Mouse (Mus musculus) regulatory T cell (primary cell): ENCODE data around the gene Rc3h1.
"Not testable (repeated sequence)": the region's sequence is repeated elsewhere in the genome, so short reads cannot be mapped to it uniquely, and the experiment has no call there.

ENCODE experiments used
- in situ Hi-C: fragments of 300-600 bp; cut with MboI, MseI; formaldehyde crosslinking; loops from one replicate; pipeline ENCODE4 v1.15.1; 2025; ENCODE audit warnings: high pct_unique_total_duplicates

Rc3h1 gene

DNA sequence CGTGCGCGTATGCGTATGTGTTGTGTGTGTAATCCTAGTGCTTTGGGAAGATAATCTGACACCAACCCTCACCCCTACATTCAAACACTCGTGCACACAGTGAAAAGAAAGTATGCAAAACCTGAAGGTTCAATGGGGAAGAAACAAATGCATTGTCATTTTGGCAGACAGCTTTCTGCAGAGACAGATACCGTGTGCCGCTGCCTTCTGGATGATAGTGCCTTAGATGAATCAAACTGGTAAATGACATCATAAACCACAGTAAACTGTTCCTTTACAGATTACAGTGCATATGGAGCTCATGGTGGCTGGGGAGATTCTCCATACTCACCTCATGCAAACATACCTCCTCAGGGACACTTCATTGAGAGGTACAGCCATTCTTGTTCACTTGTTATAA is 57.0 kb downstream of the Rc3h1 start:
- in situ Hi-C loops = no loop called here

DNA sequence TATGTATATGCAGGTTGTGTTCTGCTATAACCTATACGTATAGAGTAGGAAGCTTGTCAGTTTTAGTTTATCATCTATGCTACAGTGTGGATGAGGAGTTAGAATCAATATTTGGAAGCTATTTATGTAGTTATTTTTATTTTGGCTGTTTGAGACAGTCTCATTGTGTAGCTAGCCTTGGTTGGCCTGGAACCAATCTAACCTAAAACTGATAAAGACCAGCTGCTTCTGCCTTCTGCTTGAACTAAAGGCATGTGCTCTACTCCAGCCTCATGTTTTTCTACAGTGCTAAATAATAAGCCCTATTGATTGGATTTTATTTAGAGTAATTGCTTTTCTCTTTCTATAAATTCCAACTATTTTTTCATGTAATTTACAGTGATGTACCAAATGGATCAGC is 61.0 kb downstream of the Rc3h1 start:
- in situ Hi-C loops = no loop called here

DNA sequence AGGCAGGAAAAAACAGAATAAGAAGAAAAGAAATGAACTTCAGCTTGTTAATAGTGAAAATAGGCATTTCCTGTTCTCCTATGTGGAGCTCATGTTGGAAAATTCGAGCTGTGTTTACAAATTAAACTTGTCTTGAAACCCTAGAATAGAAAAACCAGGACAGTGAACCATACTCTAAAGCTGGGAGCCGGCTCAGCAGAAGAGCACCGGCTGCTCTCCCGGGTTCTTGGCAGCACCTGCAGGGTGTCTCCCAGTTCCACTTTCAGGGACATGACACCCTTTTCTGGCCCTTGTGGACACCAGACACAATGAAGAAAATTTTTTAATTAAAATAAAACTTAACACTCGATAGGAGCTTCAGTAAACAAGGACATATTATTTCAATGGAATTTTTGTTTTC is 62.4 kb downstream of the Rc3h1 start:
- in situ Hi-C loops = no loop called here

DNA sequence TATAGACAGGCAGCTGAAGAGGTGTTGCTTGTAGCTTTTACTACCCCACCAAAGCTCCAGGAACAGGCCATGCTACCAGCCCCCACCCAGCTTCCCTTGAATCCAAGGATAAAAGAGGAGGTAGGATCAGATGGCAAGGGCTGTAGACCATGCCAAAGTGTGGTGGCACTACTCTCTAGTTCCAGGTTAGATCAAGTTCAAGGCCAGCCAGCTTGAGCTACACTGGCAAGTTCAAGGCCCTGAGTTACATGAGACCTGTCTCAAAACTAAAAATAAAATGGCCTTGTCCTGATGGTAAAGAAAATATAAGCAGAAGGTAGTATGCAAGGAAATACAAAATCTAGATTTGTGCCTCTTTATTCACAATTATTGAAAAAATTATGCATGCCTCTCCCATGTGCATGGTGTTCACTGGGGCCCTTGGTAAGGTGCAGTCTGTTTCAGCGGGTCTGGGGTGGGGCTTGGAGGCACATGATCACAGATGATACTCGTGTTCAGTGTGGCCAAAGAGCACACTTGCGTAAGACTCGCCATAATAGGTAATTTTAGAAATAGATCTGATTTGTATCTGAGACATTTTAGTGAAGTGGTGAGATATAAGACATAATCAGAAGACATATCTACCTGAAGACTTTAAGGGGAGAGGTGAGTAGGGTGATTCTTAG is 72.0 kb downstream of the Rc3h1 start, which contains the start of gene Serpinc1:
Serpinc1 (plus strand) TSS at position 515 of the 665 bp plus-strand sequence.
- in situ Hi-C loops = no loop called here

DNA sequence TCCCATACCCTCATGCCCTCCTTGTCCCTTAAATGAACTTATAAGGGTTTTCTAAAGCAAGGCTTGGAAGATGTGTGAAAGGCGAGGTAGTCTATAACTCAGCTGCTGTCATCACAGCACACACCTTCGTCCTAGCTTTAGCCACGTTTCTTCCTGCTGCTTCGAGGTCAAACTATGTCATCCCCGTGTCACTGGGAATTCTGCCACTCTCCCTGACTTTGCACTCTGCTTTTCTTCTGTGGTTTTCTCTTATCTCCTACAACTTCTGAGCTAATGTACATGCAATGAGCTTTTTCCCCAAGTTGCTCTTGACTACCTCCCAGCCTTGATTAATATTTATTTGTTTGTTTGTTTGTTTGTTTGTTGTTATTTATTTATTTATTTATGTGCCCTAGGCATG is 73.8 kb downstream of the Rc3h1 start:
- in situ Hi-C loops = no loop called here

DNA sequence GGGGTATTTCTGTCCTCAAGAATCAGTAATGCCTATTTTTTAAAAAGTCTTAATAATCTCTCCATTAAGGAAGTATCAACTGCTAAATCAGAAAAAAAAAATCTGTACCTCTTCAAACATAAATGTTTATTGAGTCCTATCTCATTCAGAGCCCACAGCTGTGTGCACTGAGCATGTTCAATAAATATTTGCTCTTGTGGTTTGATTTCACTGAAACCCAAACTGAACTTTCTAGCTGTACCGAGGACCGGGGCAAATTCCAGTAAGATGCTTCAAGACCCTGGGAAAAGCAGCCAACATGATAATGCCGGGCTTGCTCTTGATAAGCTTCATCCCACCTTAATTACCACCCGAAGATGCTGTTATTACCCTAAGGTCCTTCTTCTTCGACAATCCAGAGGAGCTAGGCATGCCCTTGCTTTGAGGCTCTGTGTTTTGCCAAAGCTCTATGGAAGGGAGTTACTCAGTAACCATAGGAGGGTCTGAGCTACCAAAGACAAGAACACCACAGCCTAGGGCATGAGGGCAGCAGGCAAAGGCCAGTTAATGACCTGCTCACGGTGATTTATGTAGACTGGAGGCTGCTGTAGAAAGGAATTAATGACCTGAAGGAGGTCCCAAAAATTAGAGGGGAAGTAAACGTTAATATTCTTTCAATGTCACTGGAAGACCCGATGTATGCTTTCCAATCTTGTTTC is 74.5 kb downstream of the Rc3h1 start:
- in situ Hi-C loops = no loop called here

DNA sequence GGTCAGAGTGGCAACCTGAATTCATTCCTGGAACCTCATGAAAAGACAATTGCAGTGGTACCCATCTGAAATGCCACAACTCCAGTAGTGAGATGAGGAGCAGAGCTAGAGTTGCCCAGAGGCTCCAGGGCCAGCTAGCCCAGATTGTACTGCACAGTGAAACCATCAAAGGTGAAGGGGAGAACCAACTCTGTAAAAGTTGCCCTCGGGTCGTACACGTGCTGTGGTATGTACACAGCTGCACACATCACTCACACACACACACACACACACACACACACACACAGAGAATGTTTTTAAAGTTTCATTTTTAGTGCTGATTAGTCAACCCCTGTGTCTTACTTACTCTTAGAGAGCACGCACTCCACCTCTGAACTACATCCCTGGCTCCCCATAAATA is 75.1 kb downstream of the Rc3h1 start:
- in situ Hi-C loops = no loop called here

DNA sequence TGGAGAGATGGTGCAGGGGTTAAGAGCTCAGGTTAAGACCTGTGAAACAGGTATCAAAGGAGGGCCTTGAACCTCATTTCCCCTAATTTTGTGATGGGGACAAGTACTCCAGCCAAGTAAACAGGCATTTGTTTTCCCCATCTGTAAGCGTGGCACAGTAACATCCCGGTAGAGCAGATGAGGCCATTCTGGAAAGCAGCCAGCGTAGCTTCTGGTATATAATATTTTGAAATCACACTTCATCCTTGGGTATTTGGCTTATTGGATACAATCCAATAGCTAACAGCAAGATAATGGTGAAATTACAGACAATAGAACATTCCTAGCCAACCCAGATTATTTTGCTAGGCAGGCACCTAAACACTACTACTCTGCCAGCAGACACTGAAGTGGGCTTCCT is 76.7 kb downstream of the Rc3h1 start:
- in situ Hi-C loops = no loop called here

DNA sequence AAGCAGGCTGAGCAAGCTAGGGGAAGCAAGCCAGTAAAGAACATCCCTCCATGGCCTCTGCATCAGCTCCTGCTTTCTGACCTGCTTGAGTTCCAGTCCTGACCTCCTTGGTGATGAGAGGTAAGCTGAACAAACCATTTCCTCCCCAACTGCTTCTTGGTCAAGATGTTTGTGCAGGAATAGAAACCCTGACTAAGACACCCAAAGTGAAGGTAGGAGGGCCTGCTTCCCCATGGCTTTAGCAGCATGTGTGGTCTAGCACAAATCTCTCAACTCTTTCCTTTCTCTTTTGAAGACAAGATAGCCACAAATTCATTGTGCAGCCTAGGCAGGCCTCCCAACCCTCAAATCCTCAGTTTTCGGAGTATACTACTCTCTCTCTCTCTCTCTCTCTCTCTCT is 78.5 kb downstream of the Rc3h1 start:
- in situ Hi-C loops = not testable (repeated sequence)

DNA sequence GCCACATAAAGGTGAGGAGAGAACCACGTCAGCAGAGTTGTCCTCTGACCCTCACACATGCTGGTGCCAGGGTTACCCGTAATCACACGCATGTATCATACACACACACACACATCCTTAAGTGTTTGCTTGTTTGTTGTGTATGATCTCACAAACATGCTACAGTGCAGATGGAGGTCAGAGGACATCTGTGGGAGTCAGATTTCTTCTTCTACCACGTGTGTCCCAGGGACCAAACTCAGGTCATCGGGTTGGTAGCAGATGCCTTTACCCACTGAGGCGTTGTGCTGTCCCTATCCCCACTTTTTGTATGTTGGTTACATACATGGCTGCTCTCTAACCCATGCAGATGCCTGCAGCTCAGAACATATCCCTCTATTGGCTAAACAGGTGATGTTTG is 79.3 kb downstream of the Rc3h1 start:
- in situ Hi-C loops = no loop called here

DNA sequence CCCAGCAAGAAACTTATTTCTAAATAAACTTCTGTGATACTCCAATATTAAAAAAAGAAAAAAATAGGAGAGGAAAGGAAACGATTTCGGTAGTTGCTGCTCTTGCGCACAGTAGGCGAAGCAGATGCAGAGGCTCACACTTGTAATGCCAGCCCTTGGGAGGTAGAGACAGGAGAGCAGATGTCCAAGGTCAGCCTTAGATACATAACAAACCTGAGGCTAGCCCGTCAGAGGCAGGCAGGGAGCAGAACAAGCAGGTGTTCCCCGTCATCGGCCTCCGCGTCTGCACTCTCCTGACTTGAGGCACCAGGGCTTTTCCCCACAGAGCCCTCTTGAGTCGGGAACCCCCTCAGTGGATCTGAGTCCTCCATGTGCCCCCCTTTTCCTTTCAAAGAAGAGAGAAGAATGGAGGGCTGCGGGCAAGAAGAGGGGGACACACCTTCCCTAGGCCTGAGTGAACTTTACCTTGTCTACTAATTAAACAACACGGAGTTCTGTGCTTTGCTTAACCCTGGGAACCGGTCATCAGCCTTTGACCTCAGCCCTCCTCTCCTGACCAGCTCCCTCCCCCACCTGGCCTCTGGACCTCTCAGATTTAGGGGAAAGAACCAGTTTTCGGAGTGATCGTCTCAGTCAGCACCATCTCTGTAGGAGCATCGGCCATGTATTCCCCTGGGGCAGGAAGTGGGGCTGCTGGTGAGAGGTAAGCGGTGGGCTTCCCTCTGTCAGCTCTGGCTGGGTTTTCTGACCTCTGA is 80.8 kb downstream of the Rc3h1 start:
- in situ Hi-C loops = no loop called here

DNA sequence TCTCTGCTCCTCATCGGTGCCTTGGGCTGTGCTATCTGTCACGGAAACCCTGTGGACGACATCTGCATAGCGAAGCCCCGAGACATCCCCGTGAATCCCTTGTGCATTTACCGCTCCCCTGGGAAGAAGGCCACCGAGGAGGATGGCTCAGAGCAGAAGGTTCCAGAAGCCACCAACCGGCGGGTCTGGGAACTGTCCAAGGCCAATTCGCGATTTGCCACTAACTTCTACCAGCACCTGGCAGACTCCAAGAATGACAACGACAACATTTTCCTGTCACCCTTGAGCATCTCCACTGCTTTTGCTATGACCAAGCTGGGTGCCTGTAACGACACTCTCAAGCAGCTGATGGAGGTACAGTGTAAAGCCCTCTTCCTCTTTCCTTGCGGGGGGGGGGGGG is 83.2 kb downstream of the Rc3h1 start:
- in situ Hi-C loops = no loop called here

DNA sequence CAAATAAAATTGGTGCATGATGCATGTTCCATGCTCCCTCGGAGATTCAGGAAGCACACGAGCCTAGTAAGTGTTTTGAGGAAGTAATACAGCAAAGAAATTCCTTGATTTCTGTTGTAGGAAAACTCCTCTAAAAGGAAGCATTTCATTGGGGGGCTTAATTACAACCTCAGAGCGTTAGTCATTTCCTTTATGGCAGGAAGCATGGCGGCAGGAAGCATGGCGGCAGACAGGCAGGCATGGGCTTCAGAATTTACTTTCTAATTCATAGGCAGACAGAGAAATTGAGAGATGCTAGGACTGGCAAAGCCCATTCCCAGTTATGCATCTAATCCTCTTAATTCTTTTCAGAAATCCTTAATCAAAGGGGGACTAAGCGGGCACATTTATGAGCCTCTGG is 87.6 kb downstream of the Rc3h1 start:
- in situ Hi-C loops = no loop called here

DNA sequence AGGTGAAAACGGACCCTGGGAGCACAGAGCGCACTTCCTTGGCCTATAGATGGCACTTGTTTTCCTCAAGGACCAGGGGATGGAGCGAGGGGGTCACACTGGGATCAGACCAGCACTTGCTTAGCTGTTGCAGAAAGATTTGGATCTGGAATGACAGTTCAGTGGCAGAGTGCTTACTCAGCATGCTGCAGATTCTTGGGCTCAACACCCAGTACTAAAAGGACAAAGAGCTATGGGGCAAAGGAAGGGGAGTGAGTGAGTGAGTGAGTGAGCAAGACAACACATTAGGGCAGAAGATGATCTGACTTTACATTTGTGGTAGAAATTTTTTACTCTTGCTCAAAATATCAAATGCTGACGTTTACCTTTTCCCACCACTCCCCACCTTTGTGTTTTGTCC is 98.7 kb downstream of the Rc3h1 start:
- in situ Hi-C loops = no loop called here

DNA sequence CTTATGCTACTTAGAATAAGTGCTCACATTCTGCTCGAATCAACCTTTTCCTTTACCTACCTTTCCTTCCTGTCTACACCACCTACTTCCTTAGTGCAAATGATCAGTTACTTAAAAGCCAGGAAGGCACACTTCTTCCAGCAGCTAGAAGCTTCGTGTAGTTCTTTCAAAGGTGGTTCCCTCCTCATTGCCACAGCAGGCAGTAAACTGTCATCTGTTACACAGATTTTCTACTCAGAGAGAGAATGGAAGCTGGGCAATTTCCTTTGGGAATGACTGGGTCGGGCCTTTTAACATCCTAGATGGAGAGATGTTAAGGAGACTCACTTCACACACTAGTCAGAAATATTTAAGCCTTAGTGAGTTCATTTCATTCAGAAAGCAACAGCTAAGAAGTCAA is 99.3 kb downstream of the Rc3h1 start:
- in situ Hi-C loops = no loop called here

DNA sequence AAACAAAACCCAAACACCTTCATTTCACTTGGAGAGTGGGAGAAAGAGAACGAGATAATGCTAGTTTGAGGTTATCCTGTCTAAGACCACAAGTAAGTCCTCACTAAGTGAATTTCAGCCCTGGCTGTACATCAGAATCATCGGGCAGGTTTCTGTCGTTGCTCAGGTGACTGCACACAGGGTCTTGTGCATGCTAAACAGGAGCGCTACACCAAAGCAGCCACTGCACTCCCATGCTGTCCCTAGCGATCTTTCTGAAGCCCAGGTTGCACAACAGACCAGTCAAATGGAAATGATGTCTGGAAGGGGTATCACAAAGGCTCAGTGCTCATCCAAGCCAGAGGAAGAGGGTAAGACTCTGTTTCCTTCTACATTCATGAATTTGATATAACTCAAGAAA is 100.3 kb downstream of the Rc3h1 start:
- in situ Hi-C loops = no loop called here

DNA sequence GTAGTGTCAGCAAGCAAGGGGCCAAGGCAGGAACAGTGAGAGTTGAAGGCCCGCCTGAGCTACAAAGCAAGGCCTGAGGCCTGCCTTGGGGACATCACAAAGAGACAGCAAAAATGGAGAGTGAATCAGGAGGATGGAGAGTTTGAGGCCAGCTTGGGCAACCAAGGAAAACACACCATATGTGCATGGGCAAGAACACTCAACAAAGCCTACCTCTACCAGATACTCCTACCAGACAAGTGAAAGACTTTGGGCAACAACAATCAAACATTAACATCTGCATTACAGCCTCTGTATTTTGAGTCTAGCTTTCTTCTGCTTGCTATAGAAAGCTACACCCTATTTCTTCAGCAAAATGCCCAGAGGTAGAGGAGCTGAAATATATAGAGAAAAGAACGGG is 101.8 kb downstream of the Rc3h1 start:
- in situ Hi-C loops = no loop called here

DNA sequence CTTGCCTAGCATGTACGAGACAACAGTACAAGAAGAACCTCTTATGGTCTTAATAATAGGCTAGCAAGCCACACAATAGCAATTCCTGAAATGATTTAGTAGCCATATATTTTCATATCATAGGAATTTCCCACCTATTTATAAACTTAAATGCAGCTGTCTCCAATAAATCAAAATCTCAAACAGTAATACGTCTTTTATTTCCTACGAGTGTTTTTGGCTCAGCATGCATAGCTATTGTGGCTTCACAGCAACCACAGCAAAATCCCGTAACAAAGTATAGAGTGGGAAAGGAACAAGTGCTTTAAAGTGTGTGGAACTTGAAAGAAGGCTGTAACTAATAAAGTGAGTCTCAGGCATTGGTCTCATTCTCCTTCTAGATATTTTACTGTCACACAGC is 104.2 kb downstream of the Rc3h1 start:
- in situ Hi-C loops = no loop called here

DNA sequence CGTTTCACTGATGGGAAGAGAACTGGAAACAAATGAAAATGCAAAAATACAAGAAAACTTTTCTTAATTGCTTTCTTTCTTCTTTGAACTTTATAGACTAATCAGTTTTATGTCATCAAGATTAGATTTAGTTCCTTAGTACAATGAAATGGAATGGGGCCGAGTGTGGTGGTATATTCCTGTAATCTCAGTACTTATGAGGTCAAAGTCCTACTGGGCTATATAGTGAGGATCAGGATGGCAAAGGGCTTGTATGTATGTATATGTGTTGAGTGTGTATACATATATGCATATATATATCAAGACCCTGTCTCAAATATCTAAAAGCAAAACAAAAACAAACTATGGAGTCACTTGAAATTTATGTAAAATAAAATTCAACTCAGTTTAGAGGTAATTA is 110.2 kb downstream of the Rc3h1 start:
- in situ Hi-C loops = no loop called here

DNA sequence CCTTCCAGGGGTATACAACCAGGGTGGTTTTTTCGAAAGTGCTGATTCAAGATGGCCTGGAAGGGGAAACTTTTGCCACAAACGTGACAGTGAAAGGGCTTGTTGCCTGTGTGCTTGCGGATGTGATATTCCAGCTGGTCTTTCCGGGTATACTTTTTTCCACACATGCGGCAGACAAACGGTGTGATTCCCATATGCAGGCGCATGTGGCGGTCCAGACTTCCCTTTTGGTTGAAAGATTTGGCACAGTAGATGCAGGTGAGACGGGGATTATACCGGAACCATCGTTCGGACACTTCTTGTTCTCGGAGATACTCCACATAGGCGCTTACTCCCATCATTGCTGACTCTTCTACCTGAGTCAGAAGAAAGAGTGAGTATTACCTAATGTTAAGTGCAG is 113.8 kb downstream of the Rc3h1 start:
- in situ Hi-C loops = no loop called here
